Mouse (Mus musculus) gastrocnemius, postnatal 14 days (tissue): Measurements from ENCODE around the gene Ssh1. TPM values are rescaled to one million over a fixed set of nuclear protein-coding genes. Genes with fewer than 3 reads are reported as not detected.

Source experiments
- DNase-seq: peaks from one replicate; pipeline ENCODE4 v3.0.0; 2021; ENCODE audit warnings: mixed read lengths
- intact Hi-C: fragments of 180-260 bp; cut with DNase I; formaldehyde crosslinking; loops from one replicate; pipeline ENCODE4 v1.15.1; 2025; ENCODE audit warnings: low total_unique reads
- total RNA-seq, 2 experiments: library from RNA; stranded (reverse); gene quantifications; 2 replicates each; pipeline ENCODE4 v1.2.3; 2021

The Ssh1 gene
- total RNA-seq, 2 experiments from 2014 or later, result 5.6 to 8.9 TPM

DNA sequence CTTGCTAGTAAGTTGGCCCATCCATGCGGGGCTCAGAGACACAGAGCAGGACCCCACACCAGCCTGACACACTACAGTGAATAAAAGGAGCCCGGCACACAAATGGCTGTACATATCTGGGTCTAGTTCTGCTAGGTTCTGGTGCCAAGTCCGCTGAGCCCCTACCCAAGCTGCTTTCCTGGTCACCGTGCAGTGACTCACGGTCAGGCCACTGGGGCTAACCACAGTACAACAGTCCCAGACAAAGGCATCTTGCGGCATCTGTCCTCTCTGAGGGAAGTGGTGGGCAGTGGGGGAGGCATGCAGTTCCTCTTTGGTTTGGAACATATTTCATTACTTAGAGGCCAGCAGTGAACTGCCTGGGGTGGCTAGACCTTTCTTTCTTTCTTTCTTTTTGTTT, 48.6 kb downstream of the Ssh1 start:
- intact Hi-C loops, result no loop called here
- no peak for DNase-seq

DNA sequence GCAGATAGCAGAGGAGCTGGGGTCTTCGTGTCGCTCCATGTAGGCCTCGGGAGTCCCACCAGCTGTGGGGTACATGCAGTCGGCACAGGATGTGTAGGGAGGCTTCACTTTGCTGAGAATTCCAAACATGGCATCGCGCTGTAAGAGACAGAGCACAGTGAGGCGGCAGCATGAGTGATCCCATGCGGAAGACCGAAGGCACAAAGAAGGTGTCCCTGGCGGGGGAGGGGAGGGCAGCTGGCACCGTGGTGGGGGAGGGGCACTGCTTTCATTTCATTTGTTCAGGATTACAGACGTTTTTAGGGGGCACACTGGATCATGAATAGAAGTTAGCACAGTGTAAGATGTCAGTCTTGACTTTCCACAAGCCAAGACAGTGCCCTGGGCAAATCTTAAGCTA, 50.4 kb downstream of the Ssh1 start:
- DNase-seq, result no peak
- intact Hi-C loops, result no loop called here

DNA sequence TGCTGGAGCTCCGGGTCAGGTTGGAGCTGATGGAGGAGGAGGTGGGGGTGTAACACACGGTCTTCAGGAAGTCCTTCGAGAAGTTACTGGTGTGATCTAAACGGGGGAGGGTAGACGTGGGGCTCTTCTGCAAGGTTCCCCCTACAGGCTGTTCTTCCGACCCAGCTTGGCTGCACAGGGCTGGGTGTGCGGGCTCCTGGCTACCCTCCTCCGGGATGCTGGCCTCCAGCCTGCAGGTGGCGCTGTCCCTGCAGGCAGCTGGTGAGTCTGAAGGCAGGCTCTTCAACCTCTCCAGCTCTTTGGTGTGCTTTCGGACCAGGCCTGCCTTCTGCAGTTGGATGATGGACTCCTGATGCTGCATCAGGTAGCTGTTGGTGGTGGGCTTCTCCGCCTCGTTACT, 51.1 kb downstream of the Ssh1 start:
- DNase-seq, result no peak
- intact Hi-C loops, result no loop called here

DNA sequence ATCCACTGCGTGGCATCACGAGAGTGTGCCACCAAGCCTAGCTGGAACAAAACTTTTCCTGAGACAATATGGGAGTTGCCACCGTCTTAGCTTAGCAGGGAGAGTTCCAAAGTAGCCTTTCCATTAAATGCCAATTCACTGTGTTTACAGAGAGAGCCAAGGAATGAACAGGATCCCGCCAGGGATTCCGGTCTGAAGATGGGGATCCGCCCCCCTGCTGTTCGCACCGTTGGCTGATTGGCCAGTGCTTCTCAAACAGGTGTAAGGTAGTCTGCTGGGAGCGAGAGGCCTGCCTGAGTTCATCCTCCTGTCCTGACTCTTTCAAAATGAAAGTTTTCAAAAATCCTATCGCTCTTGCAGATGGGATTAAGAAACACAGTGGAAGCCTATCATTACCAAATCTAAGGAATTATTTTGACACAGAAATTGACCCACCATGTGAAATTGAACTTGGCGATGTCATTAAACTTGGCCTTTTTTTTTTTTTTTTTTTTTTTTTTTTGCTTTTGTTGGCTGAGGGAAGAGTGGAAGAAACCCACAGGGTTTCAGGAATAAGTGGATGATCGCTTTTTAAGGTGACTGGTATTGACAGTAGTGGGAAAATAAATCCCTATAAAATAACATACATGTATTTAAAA, 54.3 kb downstream of the Ssh1 start:
- DNase-seq, result no peak
- intact Hi-C loops, result no loop called here

DNA sequence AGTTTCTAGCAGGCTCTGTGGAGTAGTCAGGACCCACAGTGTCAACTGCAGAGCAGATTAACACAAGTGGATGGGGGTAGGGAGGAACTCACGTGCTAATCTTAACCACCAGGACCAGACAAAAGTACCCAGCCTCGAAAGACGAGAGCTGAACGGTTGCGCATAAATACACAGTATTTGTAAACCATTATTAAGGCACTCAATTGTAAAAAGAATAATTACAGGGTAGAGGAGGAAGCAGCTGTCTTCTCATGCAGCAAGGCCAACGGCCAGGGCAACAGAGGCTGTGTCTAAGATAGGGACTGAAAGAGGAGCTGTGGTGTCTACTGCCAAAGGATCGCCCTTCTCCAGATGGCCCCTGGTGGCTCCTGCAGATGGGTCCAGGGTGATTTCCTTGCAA, 56.0 kb downstream of the Ssh1 start:
- no peak for DNase-seq
- intact Hi-C loops, result no loop called here

DNA sequence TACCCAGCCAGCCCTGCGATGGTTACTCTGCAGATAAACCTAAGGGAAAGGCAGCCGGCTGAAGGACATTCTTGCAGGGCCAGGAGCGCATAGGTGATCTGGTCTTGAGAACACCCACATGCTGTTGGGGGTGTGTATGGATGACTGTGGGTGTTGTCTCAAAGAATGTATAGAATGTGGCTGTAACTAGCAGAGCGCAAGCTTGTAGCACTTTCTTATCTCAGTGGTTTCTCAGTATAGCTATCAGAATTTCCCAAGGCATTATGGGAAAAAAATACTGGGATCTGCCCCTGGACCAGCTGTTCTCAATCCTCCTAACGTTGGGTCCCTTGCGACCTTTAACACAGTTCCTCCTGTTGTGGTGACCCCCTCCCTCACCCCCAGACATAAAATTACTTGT, 59.8 kb downstream of the Ssh1 start:
- intact Hi-C loops, result loop anchor here (2.0 to 5.0 kb wide), 2 partner anchors 19 to 77 kb away; no protein-coding TSS in a partner anchor
- no peak for DNase-seq

DNA sequence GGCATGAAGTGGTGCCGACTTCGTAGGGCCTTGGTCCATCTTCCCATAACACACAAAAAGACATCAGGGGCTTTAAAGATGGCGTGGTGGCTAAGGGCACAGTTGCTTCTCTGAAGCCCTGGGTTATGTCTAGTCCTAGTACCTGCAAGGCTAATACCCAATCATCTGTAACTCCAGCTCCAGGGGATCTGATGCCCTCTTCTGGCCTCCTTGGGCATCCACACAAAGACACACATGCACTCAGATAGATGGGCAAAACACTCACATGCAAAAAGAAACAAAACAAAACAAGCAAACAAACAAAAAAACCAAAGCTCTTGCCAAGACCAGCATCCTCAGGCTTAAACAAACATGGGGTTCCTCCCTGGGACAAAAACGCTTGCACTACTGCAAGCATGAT, 60.2 kb downstream of the Ssh1 start:
- DNase-seq, result no peak
- intact Hi-C loops, result loop anchor here (2.0 to 5.0 kb wide), 2 partner anchors 19 to 76 kb away; no protein-coding TSS in a partner anchor

DNA sequence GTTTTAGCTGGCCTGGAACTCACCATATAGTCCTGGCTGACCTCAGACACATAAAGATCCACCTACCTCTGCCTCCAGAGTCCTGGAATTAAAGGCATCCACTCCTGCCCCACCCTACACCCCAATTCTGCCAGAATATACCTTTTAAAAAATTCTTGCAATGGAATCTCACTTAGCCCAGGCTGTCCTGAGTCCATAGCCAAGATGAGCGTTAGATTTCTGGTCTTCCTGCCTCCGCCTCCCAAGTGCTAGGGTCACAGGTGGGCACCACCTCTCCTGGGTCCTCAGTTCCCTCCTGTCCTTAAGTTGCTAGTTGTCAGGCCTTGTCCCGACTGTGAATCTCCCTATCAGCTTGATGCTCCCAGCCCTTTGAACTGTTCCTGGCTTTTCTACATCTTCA, 61.4 kb downstream of the Ssh1 start:
- intact Hi-C loops, result loop anchor here (2.0 to 5.0 kb wide), 2 partner anchors 18 to 75 kb away; no protein-coding TSS in a partner anchor
- DNase-seq, result no peak

DNA sequence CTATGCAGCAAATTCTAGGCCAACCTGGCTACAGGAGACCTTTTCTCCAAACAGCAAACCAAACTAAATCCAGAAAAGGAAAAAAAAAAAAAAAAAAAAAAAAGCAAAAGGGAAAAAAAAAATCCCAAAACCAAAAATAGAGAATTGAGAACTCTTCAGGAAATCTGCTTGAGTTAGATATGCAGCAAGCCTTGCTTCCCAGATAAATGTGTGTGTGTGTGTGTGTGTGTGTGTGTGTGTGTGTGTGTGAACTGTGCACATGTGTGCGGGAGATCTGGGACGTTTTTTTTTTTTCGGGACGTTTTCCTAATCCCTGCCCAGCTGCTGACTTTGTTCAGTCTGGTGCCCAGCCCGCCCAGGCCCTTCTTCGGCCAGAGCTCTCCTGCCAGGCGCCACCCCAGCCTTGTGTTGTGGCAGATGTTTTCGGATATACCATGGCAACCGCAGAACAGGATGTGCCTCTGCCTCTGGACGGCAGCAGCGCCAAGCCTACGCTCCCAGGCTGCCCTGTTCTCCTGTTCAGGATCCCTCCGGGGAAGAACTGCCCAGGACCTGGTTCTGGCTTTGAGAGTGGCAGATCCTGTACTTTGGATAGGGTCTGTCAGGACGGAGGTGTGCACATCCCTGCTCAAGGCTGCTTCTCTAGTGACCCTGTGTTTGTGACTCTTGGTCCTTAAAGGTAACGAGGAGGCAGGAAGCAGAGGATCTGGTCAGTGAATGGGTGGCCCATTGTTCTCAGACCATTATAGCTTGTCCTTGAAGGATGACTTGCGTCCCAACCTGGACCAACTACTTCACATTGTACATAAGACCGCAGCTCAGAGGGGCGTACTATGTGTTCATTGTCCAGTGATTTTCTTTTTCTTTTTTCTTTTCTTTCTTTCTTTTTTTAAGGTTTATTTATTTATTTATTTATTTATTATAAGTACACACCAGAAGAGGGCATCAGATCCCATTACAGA, 62.8 kb downstream of the Ssh1 start:
- peak; percentile 83 for DNase-seq
- intact Hi-C loops, result loop anchor here (5.0 kb wide), 1 partner anchor 74 kb away; no protein-coding TSS in a partner anchor

DNA sequence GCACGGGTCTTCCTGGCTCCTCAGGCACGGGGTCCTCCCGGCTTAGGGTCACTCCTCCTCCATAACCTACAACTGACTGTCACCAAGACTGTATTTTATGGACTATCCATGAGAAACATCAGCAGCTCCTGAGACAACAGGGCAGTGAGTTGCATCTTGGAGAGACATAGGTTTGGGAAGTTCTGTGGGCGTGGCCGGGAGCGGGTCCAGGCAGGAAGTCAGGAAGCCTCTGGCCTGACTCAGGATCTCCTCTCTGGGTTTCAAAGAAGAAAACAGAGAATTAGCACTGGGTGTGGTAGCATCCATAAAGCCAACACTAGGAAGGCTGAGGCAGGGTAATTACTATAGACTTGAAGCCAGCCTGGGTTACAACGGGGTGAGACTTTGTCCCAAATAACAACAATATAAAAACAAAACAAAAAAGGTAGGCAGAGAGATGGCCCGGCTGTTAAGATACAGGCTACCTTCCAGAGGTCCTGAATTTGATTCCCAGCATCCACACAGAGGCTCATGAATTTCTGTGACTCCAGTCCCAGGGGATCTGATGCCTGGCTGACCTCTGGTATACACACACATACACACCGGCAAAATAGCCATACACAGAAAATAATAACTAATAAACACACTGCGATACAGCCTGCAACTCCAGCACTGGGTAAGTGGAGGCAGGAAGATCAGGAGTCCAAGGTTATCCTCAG, 63.6 kb downstream of the Ssh1 start:
- DNase-seq, result peak; percentile 64
- intact Hi-C loops, result loop anchor here (5.0 kb wide), 1 partner anchor 73 kb away; no protein-coding TSS in a partner anchor

DNA sequence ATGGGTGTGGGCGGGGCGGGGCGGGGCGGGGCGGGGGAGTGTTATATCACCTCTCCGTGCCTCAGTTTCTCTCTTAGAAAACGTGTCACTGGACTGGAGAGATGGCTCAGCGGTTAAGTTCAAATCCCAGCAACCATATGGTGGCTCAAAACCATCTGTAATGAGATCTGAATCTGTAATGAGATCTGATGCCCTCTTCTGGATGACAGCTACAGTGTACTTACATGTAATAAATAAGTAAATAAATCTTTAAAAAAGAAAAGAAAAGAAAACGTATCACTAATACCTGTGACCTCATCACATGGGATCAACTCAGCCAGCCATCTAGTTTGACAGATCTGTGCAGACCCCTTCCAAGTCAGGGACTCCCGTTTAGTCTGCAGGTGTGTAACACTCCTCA, 64.2 kb downstream of the Ssh1 start:
- no peak for DNase-seq
- intact Hi-C loops, result no loop called here

DNA sequence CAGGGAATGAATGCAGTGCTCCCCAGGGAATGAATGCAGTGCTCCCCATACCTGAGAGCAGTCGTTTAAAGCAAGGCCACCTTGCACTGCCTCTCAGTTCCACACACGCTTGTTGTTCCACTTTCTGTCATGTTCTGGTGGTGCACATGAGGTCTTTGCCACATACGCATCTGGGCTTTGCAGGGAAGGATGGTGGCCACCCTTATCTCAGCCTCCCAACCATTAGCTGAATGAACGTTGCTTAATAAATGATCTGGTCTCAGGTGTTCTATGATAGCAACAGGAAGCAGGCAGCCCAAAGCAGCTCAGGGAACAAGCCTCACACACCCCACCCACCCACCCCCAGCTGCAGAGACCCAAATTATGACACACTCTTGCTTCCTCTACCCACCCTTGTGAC, 69.1 kb downstream of the Ssh1 start:
- DNase-seq, result no peak
- intact Hi-C loops, result no loop called here

DNA sequence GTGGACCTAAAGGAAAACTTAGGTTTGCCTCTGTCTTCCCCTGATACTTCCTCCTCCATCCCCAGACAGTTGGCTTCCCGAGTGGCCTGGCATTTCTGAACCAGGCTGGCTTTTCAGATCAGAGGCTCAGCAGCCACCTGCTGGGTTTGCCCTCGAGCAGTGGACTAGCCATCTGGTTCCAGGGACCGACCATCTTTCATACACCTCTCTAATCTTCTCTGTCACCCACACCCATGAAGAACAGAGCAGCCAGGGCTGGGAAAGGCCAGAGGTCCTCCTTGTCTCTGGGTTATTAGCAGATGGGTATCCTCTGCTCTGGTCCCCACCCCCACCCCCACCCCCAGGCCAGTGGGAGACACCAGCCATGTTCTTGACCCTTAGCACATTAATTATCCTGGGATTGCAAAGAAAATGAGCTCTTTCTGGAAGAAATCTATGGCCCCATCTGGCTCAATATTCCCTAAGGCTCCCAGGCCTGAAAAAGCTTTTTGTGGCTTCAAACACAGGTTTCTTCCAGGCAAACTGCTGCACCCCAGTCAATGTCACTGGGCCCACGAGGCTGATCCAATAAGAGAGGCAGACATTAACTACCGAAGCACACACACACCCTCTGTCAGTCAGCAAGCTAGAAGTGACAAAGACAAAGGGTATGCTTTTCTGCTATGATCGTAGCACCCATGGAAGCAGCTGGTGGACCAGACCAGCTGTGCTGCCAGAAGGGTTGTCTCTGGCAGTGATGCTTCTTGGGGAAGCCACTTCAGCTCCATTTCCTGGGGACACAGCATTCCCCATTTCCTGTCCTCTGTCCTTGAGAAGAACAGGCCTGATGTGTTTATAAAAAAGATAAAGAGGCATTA, 72.2 kb downstream of the Ssh1 start:
- DNase-seq, result no peak
- intact Hi-C loops, result no loop called here

DNA sequence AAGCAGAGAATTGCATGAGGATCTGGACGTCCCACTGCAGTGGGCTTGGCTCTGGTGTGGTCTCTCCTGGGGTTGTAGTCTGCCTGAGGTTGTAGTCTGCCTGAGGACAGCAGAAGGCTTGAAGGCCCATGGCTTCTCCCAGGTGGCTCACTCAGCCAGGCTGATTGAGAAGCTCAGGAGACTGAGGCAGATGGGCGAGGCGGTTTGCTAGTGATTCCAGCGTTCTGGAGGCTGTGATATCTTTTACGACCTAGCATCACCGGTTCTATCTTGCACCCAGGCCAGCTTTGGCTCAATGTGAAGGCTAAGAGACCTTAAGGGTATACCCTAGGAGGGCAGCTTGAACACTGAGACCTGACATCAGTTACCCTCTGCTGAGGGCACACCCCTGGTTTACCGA, 74.6 kb downstream of the Ssh1 start:
- DNase-seq, result no peak
- intact Hi-C loops, result no loop called here

DNA sequence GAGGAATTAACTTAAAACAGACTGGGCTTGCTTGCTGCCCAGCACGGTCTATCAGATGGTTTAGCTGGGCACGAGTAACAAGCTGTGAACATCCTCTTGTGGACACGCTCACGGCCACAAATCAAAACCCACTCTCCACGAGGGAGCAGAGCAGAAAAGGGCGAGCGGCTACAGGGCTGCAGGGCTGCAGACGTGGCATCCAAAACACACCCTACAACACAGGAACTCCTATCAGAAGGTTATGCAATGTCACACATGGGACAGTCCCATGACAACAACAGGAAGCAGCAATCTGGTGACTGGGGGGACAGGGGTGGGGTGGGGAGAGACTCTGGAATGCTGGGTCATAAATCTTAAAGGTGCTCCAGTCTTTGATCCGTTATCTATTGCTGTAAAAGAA, 75.0 kb downstream of the Ssh1 start:
- intact Hi-C loops, result no loop called here
- DNase-seq, result no peak

DNA sequence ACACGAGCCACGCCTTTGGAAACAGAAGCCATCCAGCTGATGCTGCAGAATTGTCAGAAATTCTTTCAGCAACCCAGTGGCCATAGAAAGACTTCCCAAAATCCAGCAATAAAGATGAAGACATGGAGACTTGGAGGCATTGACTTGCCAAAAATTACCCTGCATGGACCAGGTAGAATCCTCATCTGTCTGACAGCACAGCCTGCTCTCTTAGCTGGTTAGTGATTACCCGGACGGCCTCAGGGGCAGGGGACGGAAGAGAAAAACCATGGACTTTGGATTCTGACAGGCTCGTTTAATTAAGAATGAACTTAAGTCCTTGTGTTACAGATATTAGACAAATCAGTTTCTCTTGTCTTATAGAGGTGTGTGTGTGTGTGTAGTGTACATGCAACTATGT, 83.0 kb downstream of the Ssh1 start:
- intact Hi-C loops, result no loop called here
- no peak for DNase-seq

DNA sequence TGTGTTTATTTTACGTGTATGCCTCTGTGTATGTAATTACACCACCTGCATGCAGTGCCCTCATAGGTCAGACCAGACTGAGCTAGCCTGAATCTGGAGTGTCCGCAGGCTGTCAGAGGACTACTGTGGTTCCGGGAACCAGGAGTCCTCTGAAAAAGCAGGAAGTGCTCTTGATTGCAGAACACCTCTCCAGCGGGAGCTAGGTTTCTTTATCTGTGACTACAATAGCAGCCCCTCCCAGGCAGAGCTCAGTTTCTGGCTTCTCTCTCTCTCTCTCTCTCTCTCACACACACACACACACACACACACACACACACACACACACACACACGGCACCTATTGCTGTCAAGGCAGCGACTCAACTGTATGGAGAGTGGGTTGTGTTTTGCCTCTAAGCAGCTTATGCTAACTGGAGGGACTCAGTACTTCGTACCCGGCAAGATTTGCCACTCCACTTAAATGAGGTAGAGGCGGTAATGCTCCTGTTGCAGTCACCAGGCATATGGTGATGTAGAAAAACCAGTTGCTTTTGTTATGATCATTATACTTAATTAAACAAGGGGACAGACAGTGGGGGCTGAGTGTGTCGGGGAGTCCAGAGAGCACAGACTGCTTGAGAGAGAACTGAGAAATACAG, 83.5 kb downstream of the Ssh1 start:
- DNase-seq, result no peak
- intact Hi-C loops, result no loop called here

DNA sequence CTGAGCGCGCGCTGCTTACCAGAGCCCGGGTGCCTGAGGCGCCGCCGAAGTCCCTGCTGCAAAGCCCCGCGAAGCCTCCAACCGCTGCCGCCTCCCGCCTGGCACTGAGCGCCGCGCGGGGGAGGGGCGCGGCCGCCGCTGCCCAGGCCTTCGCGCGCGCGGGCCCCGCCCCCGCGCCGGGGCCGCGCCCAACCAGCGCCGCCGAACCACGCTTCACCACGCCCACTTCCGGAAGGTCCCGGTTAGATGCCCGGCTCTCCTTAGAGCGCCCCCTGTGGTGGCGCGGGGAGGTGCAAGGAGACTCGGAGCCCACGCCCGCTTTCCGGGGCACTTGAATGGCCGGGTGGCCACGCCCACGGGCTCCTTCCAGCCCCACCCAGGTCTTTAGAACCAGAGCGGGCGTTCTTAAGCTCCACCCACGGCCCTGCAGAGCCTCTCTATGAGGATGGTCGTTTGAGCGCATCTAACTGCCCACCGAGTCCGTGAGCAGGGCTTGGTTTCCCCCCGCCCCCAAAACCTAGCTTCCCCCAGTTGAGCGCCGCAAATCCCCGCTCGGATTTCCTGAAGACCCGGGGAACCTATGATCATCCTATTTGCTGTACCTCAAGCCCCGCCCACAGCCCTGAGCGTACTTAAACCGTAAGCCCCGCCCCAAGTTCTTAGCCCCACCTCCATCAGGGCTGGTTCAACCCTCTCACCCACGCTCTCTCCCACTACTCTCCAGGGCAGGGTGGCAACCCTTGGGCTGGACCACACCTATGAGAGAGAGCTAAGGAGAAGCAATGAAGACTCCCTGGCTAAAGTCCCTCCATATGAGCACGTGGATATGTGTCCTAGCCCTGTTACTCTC, 84.9 kb downstream of the Ssh1 start, which contains the start of gene Coro1c:
Gene Coro1c (minus strand): TSS at position 167 of the 850 bp plus-strand sequence.
- intact Hi-C loops, result loop anchor here (5.0 kb wide), 1 partner anchor 37 kb away; no protein-coding TSS in a partner anchor
- peak; percentile 98 for DNase-seq
